Mouse (Mus musculus): ENCODE data around the gene Ror1. TPM values are rescaled to one million over a fixed set of nuclear protein-coding genes. Genes with fewer than 3 reads are reported as not detected.

The Ror1 gene
- total and polyA plus RNA-seq, 3 experiments: 0.05 TPM; not detected in 2

DNA sequence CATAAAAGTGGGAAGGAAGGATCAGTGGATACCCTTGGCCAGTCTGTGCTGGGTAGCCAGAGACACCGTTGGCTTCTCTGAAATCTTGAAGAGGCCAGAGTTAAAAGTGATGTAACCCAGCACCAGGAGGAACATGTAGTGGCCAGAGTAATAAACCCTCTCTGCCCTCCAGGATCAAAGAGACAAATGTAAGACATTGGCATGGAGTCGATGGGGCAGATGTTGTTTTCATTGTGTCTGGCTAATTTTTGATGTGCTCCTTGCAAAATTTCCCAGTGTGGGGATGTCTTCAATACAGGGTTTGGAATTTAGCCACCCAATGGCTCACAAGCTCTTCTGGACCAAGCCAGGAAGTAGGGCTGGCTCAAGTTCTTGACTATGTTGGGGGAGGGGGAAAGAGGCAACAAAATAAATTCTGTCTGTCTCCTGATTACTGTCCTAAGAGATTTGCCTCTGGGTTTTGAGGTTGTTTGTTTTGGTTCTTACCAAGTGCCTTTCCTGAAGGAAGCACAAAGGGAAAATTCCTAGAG, 333.8 kb downstream of the Ror1 start:
- H3K4me1 ChIP-seq (ENCODE audit: insufficient read depth, low read depth, low read length): no peaks in the 10 kb centered on the region
- no peaks in the 10 kb centered on the region for H3K27me3 ChIP-seq (ENCODE audit: insufficient read depth, low read length)
- no peak for TF ChIP-seq TAL1 (conservative IDR thresholded peaks at IDR 0.05; ENCODE audit: low read depth, low read length)
- TF ChIP-seq CTCF (IDR thresholded peaks at IDR 0.05; ENCODE audit: low read depth, low read length): no peak
- no peak for TF ChIP-seq GATA2 (IDR thresholded peaks at IDR 0.05; ENCODE audit: borderline replicate concordance, low read depth, low read length)
- no peak for TF ChIP-seq GATA1 (IDR thresholded peaks at IDR 0.05; ENCODE audit: borderline replicate concordance, low read length)
- TF ChIP-seq POLR2AphosphoS5 (IDR thresholded peaks at IDR 0.05; ENCODE audit: insufficient replicate concordance, low read depth, low read length): no peak
- H3K4me3 ChIP-seq (ENCODE audit: low read depth, low read length): no peak overlapping the region
- DNase-seq (ENCODE audit: low spot score) (no peak), ATAC-seq (ENCODE audit: extremely low read depth, insufficient number of reproducible peaks, low FRiP score, poor library complexity, severe bottlenecking) (no peak)
- peaks cover 5% of the 10 kb centered on the region; the same call in 1 of the 2 replicates for H3K9me3 ChIP-seq (replicated peaks)
- no peaks in the 10 kb centered on the region for H3K36me3 ChIP-seq (replicated peaks)

DNA sequence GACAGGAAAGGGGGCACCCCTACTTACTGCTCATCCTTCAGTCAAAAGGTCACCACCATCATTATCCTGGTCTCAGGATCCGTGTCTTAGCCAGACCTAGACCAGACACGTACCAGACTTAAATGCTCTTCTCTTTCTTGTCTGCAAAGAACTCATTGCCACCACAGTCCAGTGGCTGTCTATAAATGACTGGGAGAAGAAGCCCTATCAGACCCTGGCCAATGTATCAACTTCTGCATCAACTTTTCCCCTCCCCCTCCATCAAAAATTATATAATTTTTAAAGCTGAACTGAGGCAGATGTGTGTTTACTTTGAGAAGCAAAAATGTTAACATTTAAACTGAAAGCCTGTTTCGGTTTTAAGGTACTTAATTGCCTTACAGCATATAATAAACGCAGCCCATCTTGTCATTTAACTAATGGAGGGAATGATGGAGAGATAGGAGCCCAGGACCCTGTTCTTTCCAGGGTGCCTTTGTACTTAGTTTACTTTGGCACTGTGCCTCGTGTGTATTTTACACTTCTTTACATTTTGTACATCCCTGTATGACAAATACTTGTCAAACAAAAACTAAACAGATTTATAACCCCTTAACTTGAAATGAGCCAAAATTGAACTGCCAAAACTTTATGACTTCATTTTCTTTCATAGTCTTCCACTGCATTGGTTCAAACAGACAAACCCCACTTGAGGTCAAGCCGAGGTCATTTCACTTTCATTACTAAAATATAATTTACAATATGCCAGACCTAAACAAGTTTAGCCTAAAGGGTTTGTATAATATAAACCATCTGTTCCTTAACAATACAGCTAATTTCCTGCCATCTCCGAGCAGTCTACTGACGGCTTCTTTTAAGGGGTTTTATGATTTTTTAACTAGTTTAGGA, 339.9 kb downstream of the Ror1 start:
- Histone ChIP-seq H3K27me3 (ENCODE audit: insufficient read depth, low read length) (no peaks in the 10 kb centered on the region), H3K9me3 (replicated peaks) (0 out of 2 replicates have a peak, but pooled peaks cover 2% of the 10 kb centered on the region), H3K36me3 (replicated peaks) (no peaks in the 10 kb centered on the region), H3K4me1 (ENCODE audit: insufficient read depth, low read depth, low read length) (no peaks in the 10 kb centered on the region), H3K4me3 (ENCODE audit: low read depth, low read length) (no peak overlapping the region)
- no peak for ATAC-seq (ENCODE audit: extremely low read depth, insufficient number of reproducible peaks, low FRiP score, poor library complexity, severe bottlenecking)
- TF ChIP-seq TAL1 (conservative IDR thresholded peaks at IDR 0.05; ENCODE audit: low read depth, low read length) (no peak), CTCF (IDR thresholded peaks at IDR 0.05; ENCODE audit: low read depth, low read length) (no peak), GATA1 (IDR thresholded peaks at IDR 0.05; ENCODE audit: borderline replicate concordance, low read length) (no peak), GATA2 (IDR thresholded peaks at IDR 0.05; ENCODE audit: borderline replicate concordance, low read depth, low read length) (no peak), POLR2AphosphoS5 (IDR thresholded peaks at IDR 0.05; ENCODE audit: insufficient replicate concordance, low read depth, low read length) (no peak)
- DNase-seq (ENCODE audit: low spot score): no peak

DNA sequence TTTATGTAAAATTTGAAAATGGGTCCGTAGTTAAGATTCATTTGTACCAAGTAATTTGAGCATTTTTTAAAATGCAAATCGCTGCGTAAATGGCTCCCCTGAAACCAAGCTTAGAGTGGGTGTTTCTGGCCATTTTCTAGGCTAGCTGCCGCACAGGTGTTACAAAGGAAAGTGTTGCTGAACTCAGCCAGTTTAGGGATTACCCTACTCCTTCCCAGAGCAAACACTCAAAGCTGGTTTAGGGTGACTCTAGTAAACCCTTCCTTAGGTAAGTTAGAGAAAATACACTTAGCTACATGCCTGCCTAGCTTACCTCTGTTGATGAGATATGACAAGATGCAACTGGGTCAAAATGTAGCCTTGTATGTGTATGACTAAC, 340.6 kb downstream of the Ror1 start:
- DNase-seq (ENCODE audit: low spot score) (no peak), ATAC-seq (ENCODE audit: extremely low read depth, insufficient number of reproducible peaks, low FRiP score, poor library complexity, severe bottlenecking) (no peak)
- no peak for TF ChIP-seq POLR2AphosphoS5 (IDR thresholded peaks at IDR 0.05; ENCODE audit: insufficient replicate concordance, low read depth, low read length)
- Histone ChIP-seq H3K36me3 (replicated peaks) (no peaks in the 10 kb centered on the region), H3K4me1 (ENCODE audit: insufficient read depth, low read depth, low read length) (no peaks in the 10 kb centered on the region), H3K9me3 (replicated peaks) (peaks cover 8% of the 10 kb centered on the region), H3K27me3 (ENCODE audit: insufficient read depth, low read length) (no peaks in the 10 kb centered on the region), H3K4me3 (ENCODE audit: low read depth, low read length) (no peak overlapping the region)

DNA sequence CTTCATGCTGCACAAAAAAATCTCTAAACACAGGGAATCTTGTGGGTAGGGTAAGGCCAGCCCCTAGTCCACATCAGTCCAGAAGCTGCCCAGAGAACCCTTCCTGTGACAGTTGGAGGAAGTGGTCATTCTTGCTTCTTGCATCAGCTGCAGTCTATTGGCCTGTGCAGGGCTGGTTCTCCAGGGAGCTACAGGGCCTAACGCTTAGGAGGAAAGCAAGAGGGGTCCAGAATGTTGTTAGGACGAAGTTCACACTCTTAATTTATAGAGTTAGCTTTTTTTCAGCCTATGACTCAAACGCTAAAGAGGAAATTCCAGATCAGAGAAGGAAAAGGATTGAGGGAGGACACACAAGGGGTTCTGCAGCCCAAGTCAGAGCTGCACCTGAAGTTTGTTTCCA, 351.3 kb downstream of the Ror1 start:
- no peak overlapping the region for H3K4me3 ChIP-seq (ENCODE audit: low read depth, low read length)
- H3K4me1 ChIP-seq (ENCODE audit: insufficient read depth, low read depth, low read length): no peaks in the 10 kb centered on the region
- DNase-seq (ENCODE audit: low spot score) (no peak), ATAC-seq (ENCODE audit: extremely low read depth, insufficient number of reproducible peaks, low FRiP score, poor library complexity, severe bottlenecking) (no peak)
- H3K27me3 ChIP-seq (ENCODE audit: insufficient read depth, low read length): no peaks in the 10 kb centered on the region
- H3K36me3 ChIP-seq (replicated peaks): no peaks in the 10 kb centered on the region
- H3K9me3 ChIP-seq (replicated peaks): peaks cover 11% of the 10 kb centered on the region
- TF ChIP-seq TAL1 (conservative IDR thresholded peaks at IDR 0.05; ENCODE audit: low read depth, low read length) (no peak), POLR2AphosphoS5 (IDR thresholded peaks at IDR 0.05; ENCODE audit: insufficient replicate concordance, low read depth, low read length) (no peak), GATA2 (IDR thresholded peaks at IDR 0.05; ENCODE audit: borderline replicate concordance, low read depth, low read length) (no peak), CTCF (IDR thresholded peaks at IDR 0.05; ENCODE audit: low read depth, low read length) (no peak), GATA1 (IDR thresholded peaks at IDR 0.05; ENCODE audit: borderline replicate concordance, low read length) (no peak)

DNA sequence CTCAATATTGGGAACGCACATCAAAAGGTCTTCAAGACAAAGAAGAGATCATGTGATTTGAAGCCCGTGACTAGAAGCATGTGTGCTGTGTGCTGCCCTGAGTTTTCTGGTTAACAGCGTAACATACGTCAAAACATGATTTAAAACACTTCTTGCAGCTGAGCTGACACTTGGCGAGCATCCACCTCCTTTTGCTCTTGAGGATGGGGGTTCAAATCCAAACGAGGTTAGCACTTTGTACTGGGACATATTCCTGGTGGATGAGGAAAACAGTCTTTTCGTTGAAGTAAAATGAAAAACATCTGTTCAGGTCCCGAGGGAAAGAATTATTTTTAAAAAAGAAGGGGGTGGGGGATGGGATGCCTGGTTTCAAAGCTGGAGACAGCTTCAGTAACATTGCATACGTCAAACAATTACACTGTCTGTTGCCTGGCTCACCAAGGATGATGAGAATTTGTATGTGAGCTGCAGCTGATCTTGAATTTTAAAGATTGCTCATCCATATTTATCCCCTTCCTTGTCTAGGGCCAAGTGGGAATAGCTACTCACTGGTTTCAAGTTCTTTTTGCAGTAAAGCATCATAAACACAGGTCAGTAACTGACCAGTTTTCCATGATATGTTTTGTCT, 367.0 kb downstream of the Ror1 start:
- TF ChIP-seq GATA1 (IDR thresholded peaks at IDR 0.05; ENCODE audit: borderline replicate concordance, low read length) (no peak), POLR2AphosphoS5 (IDR thresholded peaks at IDR 0.05; ENCODE audit: insufficient replicate concordance, low read depth, low read length) (no peak), CTCF (IDR thresholded peaks at IDR 0.05; ENCODE audit: low read depth, low read length) (no peak), GATA2 (IDR thresholded peaks at IDR 0.05; ENCODE audit: borderline replicate concordance, low read depth, low read length) (no peak), TAL1 (conservative IDR thresholded peaks at IDR 0.05; ENCODE audit: low read depth, low read length) (no peak)
- ATAC-seq (ENCODE audit: extremely low read depth, insufficient number of reproducible peaks, low FRiP score, poor library complexity, severe bottlenecking) (no peak), DNase-seq (ENCODE audit: low spot score) (no peak)
- H3K27me3 ChIP-seq (ENCODE audit: insufficient read depth, low read length): no peaks in the 10 kb centered on the region
- H3K9me3 ChIP-seq (replicated peaks): no peaks in the 10 kb centered on the region
- no peak overlapping the region for H3K4me3 ChIP-seq (ENCODE audit: low read depth, low read length)
- H3K4me1 ChIP-seq (ENCODE audit: insufficient read depth, low read depth, low read length): no peaks in the 10 kb centered on the region
- no peaks in the 10 kb centered on the region for H3K36me3 ChIP-seq (replicated peaks)

DNA sequence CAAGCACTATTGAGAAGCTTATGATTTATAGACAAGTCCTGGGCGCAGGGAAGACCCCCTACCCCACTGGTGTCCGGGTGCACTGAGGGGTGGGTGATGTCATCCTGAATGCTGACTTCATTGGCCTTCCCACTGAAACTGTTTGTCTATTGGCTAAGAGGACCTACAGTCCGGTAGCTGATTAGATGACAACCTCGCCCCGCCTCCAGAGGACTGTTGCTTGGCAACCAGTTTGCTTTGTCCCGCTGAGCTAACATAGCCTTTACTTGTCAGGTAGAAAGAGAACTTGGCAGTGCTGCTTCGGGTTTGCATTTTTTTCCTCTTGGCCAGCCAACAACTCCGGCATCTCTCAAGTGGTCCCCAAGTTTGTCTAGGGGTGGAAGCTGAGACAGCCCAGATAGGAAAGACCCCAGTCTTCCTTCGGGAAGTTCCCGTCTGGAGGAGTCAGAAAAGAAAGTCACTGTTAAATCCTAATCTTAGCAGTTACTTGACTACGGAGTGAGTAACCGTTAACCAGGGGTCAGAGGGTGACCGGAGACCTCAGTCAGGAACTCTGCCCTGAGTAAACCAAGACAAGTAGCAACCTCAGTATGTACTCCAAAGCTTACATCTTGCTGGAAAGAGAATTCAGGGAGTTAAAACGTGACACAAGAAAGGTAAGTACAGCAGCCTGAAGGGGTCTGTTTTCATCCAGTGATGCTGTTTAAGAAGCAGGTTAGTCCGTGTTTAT, 383.2 kb downstream of the Ror1 start, which contains the start of gene Ube2u:
Ube2u (plus strand) TSS at position 258 of the 730 bp plus-strand sequence.
- no peak for TF ChIP-seq CTCF (IDR thresholded peaks at IDR 0.05; ENCODE audit: low read depth, low read length)
- no peak for TF ChIP-seq GATA2 (IDR thresholded peaks at IDR 0.05; ENCODE audit: borderline replicate concordance, low read depth, low read length)
- no peak for TF ChIP-seq POLR2AphosphoS5 (IDR thresholded peaks at IDR 0.05; ENCODE audit: insufficient replicate concordance, low read depth, low read length)
- TF ChIP-seq TAL1 (conservative IDR thresholded peaks at IDR 0.05; ENCODE audit: low read depth, low read length): no peak
- TF ChIP-seq GATA1 (IDR thresholded peaks at IDR 0.05; ENCODE audit: borderline replicate concordance, low read length): no peak
- DNase-seq (ENCODE audit: low spot score): no peak
- H3K9me3 ChIP-seq (replicated peaks): peaks cover 7% of the 10 kb centered on the region; the same call in 1 of the 2 replicates
- H3K4me1 ChIP-seq (ENCODE audit: insufficient read depth, low read depth, low read length): no peaks in the 10 kb centered on the region
- H3K4me3 ChIP-seq (ENCODE audit: low read depth, low read length): no peak within 1 kb of the TSS
- ATAC-seq (ENCODE audit: extremely low read depth, insufficient number of reproducible peaks, low FRiP score, poor library complexity, severe bottlenecking): no peak
- no peaks in the 10 kb centered on the region for H3K27me3 ChIP-seq (ENCODE audit: insufficient read depth, low read length)
- H3K36me3 ChIP-seq (replicated peaks): no peaks in the 10 kb centered on the region
